Comparison of ENCODE assay signal across 23 mouse cellular contexts in genomic region chr10:39018635-39019034, GRCm38 (mm10).
"Had no signal": no experiment of that assay in that cellular context is flagged by ENCODE, and none has a peak within 500 bp of the region (broad histone marks: within the 10 kb centered on the region; RNA-seq: fewer than 3 reads in every experiment).

No protein-coding gene starts in this region.

- H3K9ac ChIP-seq: kidney, embryonic 15.5 days; limb, embryonic 13.5 days; liver, embryonic 12.5 days; liver, embryonic 15.5 days; lung, embryonic 15.5 days; stomach, embryonic 15.5 days had no signal

- H3K4me1 ChIP-seq: kidney, embryonic 15.5 days; limb, embryonic 10.5 days; limb, embryonic 13.5 days; liver, embryonic 12.5 days; liver, embryonic 15.5 days; lung, embryonic 15.5 days; midbrain, embryonic 10.5 days; stomach, embryonic 15.5 days had no signal

- H3K27ac ChIP-seq: kidney, embryonic 15.5 days; limb, embryonic 10.5 days; limb, embryonic 13.5 days; liver, embryonic 12.5 days; liver, embryonic 15.5 days; lung, embryonic 15.5 days; midbrain, embryonic 10.5 days; stomach, embryonic 15.5 days had no signal

- DNase-seq: kidney, adult 11 months; kidney, adult 8-10 months; kidney, postnatal 10 days; kidney, postnatal 36 days; layer of hippocampus, postnatal 36 days; liver; lung, adult 18-20 months; lung, postnatal 10 days; lung, postnatal 36 days; midbrain, embryonic 14.5 days; retina, postnatal 1 day; right cerebral cortex, postnatal 25 days; spleen, adult 18-20 months; thymus, postnatal 25 days had no signal

- ATAC-seq: liver, embryonic 12.5 days had no signal

- H3K4me2 ChIP-seq: kidney, embryonic 15.5 days; limb, embryonic 13.5 days; liver, embryonic 12.5 days; liver, embryonic 15.5 days; lung, embryonic 15.5 days; stomach, embryonic 15.5 days had no signal

- H3K4me3 ChIP-seq: kidney, embryonic 15.5 days; limb, embryonic 10.5 days; limb, embryonic 13.5 days; liver, embryonic 12.5 days; liver, embryonic 15.5 days; lung, embryonic 15.5 days; megakaryocyte, embryonic 14.5 days; midbrain, embryonic 10.5 days; stomach, embryonic 15.5 days had no signal

- H3K9me3 ChIP-seq: kidney, embryonic 15.5 days; limb, embryonic 10.5 days; limb, embryonic 13.5 days; liver, embryonic 12.5 days; liver, embryonic 15.5 days; lung, embryonic 15.5 days; megakaryocyte, embryonic 14.5 days; midbrain, embryonic 10.5 days; stomach, embryonic 15.5 days had no signal

- H3K36me3 ChIP-seq: limb, embryonic 10.5 days; liver, embryonic 12.5 days; liver, embryonic 15.5 days; midbrain, embryonic 10.5 days; stomach, embryonic 15.5 days had no signal

- H3K27me3 ChIP-seq: kidney, embryonic 15.5 days; limb, embryonic 13.5 days; liver, embryonic 12.5 days; liver, embryonic 15.5 days; lung, embryonic 15.5 days; megakaryocyte, embryonic 14.5 days; stomach, embryonic 15.5 days had no signal
